Mouse (Mus musculus) heart, embryonic 14.5 days (tissue): ENCODE results near the gene LTO1. TPM values are rescaled to one million over a fixed set of nuclear protein-coding genes. Genes with fewer than 3 reads are reported as not detected.

ENCODE experiments used
- polyA plus RNA-seq: library from polyadenylated mRNA; unstranded; fragments of >200 nt; fragmentation: Nextera tagmentation; extraction: Ambion mirVana; gene quantifications from 2 replicates; pipeline ENCODE4 v1.2.1, GENCODE M21; 2014

Gene LTO1
- polyA plus RNA-seq, 1 experiment from 2014 or later: 19.2 TPM

Other genes starting within 250 kb of the LTO1 start
- 7.3 and 7.5 TPM in 2 replicates for gene Ano1, start 163.1 kb upstream of the LTO1 start, polyA plus RNA-seq
- not detected in 2 replicates for gene Fgf3, start 77.0 kb upstream of the LTO1 start, polyA plus RNA-seq
- not detected in 2 replicates for gene Fgf4, start 67.7 kb upstream of the LTO1 start, polyA plus RNA-seq
- not detected in 2 replicates for gene Fgf15, start 18.6 kb upstream of the LTO1 start, polyA plus RNA-seq
- gene Ccnd1, start 24.8 kb downstream of the LTO1 start, polyA plus RNA-seq: 48.7 and 63.7 TPM in 2 replicates